Mouse (Mus musculus) lung, postnatal 10 days (tissue): ENCODE measurements around the gene Car14.
"Not testable (repeated sequence)": the region's sequence is repeated elsewhere in the genome, so short reads cannot be mapped to it uniquely, and the experiment has no call there.

ENCODE experiments used
- DNase-seq: peaks from one replicate; pipeline ENCODE4 v3.0.0; 2021

Car14 gene

DNA sequence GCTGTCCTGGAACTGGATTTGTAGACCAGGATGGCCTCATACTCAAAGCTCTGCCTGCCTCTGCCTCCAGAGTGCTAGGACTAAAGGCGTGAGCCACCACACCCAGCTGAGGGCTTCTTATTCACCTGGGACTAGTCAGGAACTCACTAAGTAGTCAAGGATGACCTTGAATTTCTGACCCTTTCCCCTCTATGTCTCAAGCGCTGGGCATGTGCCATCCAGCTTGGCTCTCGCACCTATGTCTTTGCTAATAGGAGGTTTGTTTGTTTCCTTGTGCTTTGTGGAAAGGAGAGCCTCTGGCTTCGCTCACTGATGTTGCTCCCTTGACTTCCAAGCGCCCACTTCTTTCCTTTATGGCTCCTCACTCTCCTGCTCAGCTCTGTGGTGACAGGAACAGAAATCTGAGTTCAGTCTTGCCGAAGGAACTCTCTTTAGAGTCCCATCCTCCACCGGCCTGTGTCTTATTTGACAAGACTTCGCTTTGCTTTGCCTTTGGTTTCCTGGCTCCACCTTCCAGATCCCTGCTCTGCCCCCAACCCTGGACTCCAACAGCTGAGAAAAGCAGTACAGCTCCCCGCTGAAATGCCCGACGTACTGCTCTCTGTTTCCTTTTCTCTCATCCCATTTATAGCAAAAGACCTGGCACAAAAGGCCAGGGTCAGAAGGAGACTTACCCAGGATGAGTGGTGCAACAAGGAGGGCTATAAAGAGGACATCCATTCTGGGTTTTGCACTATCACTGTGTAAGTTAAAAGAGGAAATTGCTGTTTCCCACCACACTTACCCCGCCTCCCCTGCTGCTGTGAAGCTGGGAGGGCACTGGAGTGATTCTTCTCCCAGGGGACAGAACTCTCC is 13.1 kb downstream of the Car14 start, which contains the start of gene BC028528:
Gene BC028528, minus strand, starts transcription at position 795 of the 855 bp plus-strand sequence.
- peak; percentile 83 for DNase-seq

DNA sequence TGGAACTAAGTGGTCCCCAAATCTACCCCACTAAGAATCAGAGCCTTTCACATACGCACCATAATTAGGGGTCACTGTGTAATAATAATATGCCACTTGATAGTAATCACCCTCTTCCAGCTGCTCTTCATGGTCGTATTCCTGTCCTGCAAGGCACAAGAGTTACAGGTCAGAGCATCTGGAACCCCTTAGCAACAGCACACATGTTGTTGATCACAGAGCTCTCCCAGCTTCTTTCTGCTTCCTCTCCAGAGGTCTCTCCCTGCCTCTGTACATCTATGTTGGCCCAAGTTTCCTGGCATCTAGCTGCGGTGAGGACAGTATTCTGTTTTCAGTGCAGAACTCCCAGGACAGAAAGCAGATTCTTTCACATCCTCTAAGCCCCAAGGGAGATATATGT is 14.8 kb downstream of the Car14 start:
- DNase-seq = no peak

DNA sequence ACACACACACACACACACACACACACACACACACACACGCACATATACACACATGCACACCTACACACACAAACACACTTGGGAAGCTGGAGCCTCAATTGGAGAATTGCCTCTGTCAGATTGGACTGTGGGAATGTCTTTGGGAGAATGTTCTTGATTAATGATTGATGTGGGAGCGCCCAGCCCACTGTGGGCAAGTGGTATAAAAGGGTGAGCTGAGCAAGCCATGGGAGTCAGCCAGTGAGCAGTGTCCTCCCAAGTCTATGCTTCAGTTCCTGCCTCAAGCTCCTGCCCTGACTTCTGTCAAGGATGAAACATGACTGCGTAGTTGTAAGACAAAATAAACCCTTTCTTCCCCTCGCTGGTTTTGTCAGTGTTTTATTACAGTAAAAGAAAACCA is 16.9 kb downstream of the Car14 start:
- DNase-seq = no peak

DNA sequence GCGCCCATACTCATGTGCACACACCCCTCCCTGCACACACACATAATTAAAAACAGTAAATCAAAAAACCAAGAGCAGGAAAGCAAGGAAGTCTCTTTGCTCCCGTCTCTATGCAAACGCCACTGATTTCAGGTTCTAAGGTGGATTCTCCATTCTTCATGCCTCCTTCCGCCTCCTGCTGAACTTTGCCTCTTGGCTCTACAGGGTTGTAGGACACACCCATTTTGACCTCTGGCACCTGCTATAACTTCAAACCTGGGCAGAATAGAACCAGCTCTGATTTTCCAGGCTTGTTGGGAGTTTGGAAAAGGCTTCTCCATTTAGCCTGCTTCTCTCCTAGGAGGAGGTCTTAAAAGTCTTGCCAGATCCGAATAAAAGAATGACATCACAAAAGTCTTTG is 20.1 kb downstream of the Car14 start:
- DNase-seq = no peak

DNA sequence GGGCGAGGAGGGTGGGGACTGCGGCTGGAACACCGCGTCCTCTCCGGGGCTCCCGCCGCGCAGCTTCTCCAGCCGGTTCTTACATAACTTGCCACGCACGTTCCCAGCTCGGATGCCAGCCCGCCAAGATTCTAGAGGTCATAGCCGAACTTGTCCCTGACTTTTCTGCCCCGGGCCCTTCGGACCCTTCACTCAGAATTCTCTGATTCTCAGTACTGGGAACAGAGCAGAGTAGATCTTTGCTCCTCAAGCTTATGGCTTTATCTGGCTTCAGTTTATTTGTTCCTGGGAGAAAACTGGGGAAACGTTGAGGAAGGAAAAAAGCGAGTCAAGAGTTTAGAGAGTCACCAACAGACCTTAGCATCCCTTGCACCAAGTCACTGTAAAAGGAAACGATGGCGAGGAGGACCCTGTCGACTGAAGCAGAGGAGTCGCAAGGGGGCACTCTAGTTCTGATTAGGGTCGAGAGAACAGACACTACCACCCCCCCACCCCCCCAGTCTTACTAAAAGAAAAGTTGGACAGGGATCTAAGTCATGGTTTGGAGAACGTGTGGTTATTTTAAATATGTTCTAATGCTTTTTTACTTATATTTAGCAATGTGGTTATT is 21.6 kb downstream of the Car14 start:
- DNase-seq = peak; percentile 91

DNA sequence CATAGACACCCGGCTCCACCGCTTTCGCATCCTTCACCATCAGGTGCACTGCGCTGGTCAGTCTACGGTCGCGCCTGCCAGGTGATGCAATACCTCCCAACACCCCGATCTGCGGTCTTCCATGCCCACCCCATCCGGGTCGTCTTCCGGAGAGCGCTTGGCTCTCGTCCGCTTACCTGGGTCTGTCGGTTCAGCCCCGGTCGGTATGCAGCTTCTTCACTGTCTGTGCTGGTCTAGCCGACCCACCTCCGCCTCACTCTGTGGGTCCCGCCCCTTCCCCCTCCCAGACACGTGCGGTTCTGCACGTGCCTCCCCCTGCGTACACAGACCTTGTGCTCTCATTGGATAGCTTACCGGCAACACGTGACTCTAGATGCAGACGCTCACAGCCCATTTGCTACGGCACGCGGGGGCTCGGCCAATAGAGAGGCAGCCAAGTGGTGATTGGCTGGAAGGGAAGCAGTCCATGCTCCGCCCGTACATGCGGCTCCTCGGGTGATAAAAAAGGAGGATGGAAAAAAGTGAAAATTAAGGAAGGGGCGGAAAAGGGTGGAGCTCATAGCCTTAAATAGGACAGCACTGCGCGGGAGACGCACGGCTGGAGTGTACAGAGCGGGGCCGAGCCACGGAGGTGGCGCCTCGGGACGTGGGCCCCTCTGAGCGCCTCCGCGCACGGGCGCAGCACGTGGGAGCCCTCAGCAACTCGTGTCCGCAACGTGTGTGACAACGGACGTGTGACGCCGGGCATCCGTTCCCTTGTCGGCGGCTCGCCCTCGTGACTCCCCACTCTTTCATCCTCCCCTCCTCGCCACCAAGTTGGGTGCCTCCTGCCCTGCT is 22.3 kb downstream of the Car14 start, which contains the start of gene Ciart:
Gene Ciart, minus strand, starts transcription at position 273 of the 837 bp plus-strand sequence.
- peak; percentile 95 for DNase-seq

DNA sequence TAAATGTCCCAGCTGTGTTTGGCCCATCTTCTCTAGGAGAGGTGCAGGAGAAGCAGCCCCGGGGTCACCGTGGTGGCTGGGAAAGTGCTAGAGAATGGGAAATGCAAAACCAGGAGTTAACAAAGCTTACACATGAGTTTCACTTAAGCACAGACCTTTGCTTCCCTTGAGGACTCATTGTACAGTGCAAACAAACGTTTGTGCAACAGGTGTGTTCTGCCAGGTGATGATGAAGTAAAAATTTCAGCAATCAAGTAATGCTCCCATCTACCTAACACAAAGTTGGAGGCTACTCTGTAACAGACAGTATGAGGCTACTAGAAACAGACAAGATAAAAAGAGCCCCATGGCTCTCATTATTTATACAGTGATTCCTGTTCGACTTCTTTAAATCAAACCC is 25.4 kb downstream of the Car14 start:
- no peak for DNase-seq

DNA sequence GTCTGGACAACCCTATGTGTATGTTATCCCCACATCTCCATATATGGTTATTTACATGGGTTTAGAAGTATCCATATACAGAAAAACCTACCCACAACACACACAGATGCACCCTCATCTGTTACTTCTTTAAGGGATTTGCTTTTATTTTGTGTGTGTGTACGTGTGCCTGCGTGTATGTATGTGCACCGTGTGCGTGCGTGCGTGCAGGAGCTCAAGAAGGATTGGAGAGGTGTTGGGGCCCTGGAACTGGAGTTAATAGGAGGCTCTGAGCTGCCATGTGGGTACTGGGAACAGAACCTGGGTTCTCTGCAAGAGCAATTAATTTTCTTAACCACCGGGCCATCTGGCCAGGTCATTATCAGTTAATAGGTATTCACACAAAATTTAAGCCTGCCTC is 32.4 kb downstream of the Car14 start:
- no peak for DNase-seq

DNA sequence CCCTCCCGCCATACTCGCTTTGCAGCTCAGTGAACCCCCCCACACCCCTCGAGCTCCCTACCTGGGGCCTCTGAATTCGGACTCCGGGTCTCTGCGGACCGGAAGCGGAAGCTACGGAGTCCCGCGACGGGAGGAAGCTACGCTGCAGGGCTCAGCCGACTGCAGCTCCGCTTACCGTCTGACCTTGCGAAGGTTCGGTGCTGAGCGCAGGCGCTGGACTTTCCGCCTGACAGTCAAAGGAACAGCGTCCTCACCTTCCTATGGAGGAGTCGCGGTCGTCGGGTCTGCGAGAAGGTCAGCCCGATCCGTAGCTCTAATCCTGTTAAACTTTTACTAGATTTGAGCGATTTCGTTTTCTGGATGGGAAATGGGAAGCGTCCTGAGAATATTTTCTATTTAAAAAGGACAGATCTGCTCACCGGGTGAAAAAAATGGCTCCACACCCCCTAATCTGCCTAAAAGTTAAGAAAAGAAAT is 33.1 kb downstream of the Car14 start, which contains the start of gene Mrps21:
Gene Mrps21, minus strand, starts transcription at position 128 of the 476 bp plus-strand sequence.
- DNase-seq = peak; percentile 89

DNA sequence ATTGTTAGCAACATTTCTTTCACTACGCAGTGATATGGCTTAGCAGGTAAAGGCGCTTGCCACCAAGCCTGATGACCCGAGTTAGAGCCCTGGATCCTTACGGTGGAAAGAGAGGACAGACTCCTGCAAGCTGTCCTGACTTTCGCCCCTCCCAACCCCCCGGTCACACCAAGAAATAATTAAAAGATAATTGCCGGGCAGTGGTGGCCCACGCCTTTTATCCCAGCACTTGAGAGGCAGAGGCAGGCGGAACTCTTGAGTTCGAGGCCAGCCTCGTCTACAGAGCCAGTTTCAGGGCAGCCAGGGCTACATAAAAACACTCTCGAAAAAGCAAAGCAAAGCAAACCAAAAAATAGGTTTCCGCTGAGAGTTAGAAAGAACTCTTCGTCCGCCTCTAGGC is 33.5 kb downstream of the Car14 start:
- DNase-seq = no peak

DNA sequence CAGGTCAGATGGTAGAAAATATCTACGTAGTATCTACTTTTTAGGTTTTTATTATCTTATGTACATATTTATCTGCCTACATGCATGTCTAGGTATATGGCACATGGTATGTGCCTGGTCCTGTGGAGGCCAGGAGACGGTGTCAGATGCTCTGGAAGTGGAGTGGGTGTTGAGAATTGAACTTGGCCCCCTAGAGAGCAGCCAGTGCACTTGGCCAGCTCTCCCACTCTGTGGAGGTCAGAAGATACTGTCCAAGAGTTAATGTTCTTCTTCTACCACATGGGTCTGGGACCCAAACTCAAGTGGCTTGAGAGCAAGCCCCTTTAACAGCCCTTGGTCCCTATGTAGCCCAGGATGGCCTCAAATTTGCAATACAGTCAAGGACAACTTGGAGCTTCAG is 37.1 kb downstream of the Car14 start:
- no peak for DNase-seq

DNA sequence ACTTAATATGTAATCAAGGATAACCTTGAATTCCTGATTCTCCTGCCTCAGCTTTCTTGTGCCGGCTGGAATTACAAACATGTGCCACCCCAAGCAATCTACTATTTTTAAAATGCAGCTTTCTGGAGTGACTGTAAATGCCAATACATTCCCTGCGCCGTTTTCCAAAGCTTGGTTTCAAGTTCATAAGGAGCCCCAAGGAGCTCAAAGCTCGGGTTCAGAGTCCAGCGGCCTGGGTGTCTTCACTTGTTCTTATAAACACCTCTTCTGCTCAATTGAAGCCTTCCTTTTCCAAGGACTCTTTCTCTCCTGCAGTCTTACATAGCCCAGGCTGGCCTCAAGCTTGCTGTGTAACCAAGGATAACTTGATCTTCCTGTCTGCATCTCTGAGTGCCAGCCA is 38.4 kb downstream of the Car14 start:
- DNase-seq = no peak

DNA sequence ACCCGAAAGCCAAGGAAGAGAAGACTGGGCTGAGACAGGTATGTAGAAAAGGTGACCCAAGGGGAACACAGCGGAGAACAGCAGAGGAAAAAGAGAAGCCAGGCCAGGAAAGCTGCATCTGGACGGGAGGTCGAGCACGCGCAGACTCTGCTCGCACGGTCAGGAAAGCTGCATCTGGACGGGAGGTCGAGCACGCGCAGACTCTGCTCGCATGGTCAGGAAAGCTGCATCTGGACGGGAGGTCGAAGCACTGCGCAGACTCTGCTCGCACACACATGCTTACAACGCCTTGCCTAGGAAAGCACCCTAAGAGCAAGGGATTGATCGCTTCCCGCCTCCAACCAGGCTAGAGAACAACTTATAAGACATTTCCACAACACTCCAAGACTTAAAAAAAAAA is 38.9 kb downstream of the Car14 start:
- DNase-seq = no peak

DNA sequence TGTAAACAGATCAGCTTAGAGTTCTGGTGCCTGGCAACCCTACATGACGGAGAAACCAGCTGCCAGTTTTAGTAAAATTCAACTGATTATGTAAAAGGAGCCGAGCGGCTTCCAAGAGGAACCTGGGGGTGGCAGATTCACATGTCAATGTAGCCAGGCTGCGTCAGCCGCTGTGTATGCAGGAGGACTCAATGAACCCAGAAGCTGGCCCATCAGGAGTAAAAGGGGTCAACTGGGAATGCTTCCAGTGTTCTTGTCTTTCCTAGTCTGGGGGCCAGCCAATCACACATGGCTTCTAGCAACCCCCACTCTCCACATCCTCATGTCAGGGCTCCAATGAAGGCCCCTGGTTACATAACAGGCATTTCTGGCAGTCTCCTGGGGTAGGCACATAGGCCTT is 39.4 kb downstream of the Car14 start:
- DNase-seq = no peak

DNA sequence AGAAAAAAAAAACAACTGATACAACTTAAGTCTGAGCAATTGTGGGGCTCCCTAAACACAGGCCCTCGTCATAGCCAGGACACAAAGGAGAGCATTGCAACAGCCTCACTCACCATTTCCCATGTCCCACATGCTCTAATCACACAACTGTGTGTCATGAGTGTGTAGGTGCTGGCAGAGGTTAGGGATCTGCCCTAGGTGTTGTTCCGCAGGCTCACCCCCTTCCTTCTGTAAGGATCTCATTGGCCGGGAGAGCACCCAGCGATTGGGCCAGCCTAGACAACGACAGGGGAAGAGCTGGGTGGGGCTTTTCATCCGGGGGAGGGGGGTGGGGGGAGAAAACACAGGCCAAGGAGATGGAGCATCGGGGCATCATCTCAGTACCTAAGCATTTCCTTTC is 40.9 kb downstream of the Car14 start:
- no peak for DNase-seq

DNA sequence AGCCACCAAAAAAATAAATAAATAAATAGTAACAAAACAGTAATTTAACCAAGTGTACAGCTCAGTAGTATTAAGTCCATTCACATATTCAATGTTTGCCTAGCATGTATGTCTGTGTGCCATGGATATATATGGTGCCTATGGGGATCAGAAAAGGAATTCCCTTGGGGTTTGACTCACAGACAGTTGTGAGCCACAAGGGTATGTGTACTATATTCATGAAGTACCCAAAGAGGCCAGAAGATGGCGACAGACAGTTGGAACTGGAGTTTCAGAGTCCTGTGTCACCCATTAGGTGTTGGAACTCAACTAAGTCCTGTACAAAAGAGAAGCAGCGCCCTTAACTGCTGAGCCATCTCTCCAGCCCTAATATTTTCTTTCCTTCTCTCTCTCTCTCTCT is 42.7 kb downstream of the Car14 start:
- peak; percentile 94 for DNase-seq

DNA sequence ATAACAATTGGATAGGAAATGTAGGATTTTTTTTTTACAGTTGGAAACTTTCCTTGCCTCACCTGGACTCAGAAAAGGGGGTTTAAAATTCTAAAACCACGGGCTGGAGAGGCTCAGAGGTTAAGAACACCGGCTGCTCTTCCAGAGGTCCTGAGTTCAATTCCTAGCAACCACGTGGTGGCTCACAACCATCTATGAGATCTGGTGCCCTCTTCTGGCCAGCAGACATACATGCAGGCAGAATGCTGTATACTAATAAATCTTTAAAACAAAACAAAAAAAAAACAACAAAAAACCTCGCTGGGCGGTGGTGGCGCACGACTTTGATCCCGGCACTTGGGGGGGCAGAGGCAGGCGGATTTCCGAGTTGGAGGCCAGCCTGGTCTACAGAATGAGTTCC is 43.3 kb downstream of the Car14 start:
- peak; percentile 18 for DNase-seq

DNA sequence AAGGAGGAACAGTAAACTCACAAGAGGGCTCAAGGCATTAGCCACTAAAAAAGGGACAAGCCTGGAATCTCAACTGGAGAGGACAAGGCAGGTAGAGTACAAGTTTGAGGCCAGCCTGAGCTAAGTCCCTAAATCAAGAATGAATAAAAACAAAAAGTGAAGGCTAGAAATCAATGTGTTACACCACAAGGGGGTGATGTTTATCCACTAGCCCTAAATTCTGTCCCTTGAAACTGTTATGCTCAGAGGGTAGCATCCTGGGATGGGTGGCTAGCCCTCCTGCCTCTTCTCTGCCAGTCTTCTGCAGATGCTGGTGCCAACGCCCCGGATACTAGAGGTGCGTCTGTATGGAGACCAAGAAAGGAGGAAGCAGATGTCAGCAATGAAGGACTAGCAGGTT is 44.2 kb downstream of the Car14 start:
- no peak for DNase-seq

DNA sequence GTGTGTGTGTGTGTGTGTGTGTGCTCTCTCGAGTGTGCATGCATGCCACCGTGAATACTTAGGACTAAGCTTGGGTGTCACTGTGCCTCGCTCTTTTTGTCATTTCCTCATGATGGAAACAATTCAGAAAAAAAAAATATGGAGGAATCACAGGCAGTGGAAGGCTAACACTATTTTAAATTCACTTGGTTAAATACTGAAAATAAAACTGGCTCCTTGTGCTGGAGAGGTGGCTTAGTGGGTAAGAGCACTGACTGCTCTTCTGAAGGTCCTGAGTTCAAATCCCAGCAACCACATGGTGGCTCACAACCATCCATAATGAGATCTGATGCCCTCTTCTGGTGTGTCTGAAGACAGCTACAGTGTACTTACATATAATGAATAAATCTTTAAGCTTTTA is 46.2 kb downstream of the Car14 start:
- not testable (repeated sequence) for DNase-seq

DNA sequence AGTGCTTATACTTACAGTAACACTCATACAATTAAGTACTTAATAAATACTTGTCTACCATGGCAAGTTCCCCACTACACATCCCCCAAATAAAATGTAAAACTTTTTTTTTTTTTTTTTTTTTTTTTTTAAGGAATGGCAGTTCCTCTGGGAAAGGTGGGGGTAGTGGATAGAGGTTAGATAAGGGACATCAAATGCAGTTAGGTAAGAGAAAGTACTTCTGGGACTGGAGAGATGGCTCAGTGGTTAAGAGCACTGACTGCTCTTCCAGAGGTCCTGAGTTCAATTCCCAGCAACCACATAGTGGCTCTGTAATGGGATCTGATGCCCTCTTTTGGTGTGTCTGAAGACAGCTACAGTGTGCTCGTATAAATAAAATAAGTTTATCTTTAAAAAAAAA is 47.4 kb downstream of the Car14 start:
- not testable (repeated sequence) for DNase-seq

DNA sequence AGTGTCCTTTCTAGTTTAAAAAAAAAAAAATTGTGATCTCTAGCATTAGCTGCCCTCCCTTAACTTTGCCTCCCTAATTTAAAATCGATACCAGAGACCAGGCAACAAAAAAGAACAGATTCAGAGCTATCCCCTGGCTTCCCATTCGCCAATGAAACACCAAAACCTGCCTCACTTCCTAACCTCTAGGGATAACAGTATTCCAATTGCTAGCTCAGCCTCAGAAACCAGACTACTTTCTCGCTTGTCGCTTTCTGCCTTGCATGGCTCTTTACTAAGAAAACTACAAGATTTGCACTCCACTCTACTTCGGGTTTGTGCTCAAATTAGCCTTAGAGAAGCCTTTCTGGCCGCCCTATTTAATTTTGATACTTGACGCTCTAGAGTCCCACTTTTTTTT is 48.4 kb downstream of the Car14 start:
- peak; percentile 10 for DNase-seq

DNA sequence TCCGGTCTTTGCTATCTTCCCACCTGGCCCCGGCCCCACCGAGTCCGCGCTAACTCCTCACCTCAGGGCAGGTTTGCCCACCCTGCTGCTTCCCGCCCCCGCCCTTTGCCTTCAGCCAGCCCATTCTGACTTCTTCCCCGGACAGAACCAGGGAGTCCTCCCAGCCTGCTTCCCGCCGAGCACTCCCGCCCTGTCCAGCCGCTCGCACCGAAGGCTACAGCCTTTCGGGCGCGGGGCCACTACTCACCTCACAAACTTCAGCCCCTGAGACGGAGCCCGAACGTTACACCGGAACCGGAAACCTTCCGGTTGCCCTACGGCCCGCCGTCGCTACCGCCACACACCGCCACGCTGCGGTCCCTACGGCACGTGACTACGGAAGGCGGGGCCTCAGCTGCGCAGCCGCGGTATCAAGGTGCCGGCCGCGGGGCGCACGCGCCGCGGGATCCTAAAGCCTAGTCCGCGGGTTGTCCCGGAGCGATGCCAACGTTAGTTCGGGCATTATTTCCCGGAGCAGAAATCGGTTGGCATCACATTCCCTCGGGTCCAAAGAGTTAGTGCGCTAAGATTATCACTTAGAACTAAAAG is 48.9 kb downstream of the Car14 start, which contains the start of gene Prpf3:
Gene Prpf3, minus strand, starts transcription at position 384 of the 588 bp plus-strand sequence.
- DNase-seq = peak; percentile 97

DNA sequence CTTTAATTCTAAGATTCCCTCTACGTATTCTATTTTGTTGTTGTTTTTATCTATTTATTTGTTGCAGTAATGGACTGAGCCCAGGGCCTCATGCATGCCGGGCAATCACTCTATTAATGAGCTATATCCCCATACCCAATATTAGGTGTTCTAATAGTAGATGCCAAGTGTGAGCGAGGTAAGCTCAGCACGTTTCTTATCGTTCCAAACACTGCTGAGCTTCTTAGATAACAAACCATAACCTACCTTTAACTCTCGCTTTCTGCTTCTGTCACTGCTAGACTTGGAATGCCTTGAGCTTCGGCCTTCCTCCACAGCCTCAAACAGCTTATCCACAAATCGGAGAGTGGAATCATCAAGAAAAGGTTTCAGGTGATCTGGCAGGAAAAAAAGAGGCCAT is 53.2 kb downstream of the Car14 start:
- DNase-seq = no peak
